Mouse (Mus musculus): ENCODE results near the gene Cdh18.

- TF ChIP-seq CTCF (IDR thresholded peaks at IDR 0.05) (no peak), EP300 (IDR thresholded peaks at IDR 0.05) (no peak)
Measured at GRCm38 (mm10) chr15:23164869-23165268, 616.0 kb downstream of the Cdh18 start.
